Mouse (Mus musculus) hindbrain, embryonic 14.5 days (tissue): Measurements from ENCODE around the gene Erbin. TPM values are rescaled to one million over a fixed set of nuclear protein-coding genes. Genes with fewer than 3 reads are reported as not detected.

Experiments
- ATAC-seq: fragments of 200-750 bp; cut with Nextera tagmentation; 2 replicates; pipeline ENCODE4 v1.8.0; 2017; ENCODE audit warnings: moderate number of reproducible peaks, mild to moderate bottlenecking, moderate TSS enrichment, moderate library complexity; ENCODE audit not compliant: low FRiP score
- DNase-seq: peaks from one replicate; pipeline ENCODE4 v3.0.0-alpha.2; 2015; ENCODE audit warnings: low spot score
- H3K27ac ChIP-seq: fragments of 300-500 bp; sonication (generic); 2 replicates; pipeline ENCODE4 v1.5.1; 2014; ENCODE audit warnings: mild to moderate bottlenecking, moderate library complexity
- H3K27me3 ChIP-seq: fragments of 300-500 bp; sonication (generic); 2 replicates; pipeline ENCODE4 v1.6.1; 2014; ENCODE audit warnings: mild to moderate bottlenecking, low read length, mixed read lengths; ENCODE audit not compliant: control insufficient read depth, insufficient read depth
- H3K36me3 ChIP-seq: fragments of 300-500 bp; sonication (generic); replicated peaks from 2 replicates; pipeline ENCODE4 v1.6.1; 2014; ENCODE audit not compliant: control insufficient read depth, insufficient read depth
- H3K4me1 ChIP-seq: fragments of 300-500 bp; sonication (generic); replicated peaks from 2 replicates; pipeline ENCODE4 v1.6.1; 2014; ENCODE audit warnings: antibody characterized with exemption, low read length, mixed read lengths; ENCODE audit not compliant: control insufficient read depth, insufficient read depth
- H3K4me2 ChIP-seq: fragments of 300-500 bp; sonication (generic); replicated peaks from 2 replicates; pipeline ENCODE4 v1.6.1; 2014; ENCODE audit warnings: mild to moderate bottlenecking, moderate library complexity
- H3K4me3 ChIP-seq: fragments of 300-500 bp; sonication (generic); replicated peaks from 2 replicates; pipeline ENCODE4 v1.5.1; 2014; ENCODE audit warnings: mild to moderate bottlenecking, low read length
- H3K9ac ChIP-seq: fragments of 300-500 bp; sonication (generic); 2 replicates; pipeline ENCODE4 v1.6.1; 2014
- H3K9me3 ChIP-seq: fragments of 300-500 bp; sonication (generic); 2 replicates; pipeline ENCODE4 v1.6.1; 2016; ENCODE audit warnings: low read length; ENCODE audit not compliant: control insufficient read depth
- polyA plus RNA-seq: library from polyadenylated mRNA; unstranded; fragments of >200 nt; fragmentation: Nextera tagmentation; extraction: Ambion mirVana; gene quantifications from 2 replicates; pipeline ENCODE4 v1.2.1, GENCODE M21; 2014

The Erbin gene
- polyA plus RNA-seq, 1 experiment from 2014 or later = 16.5 TPM

- H3K27me3 ChIP-seq = no peaks in the 10 kb centered on the region
Observed at GRCm38 (mm10) chr13:103770821-103771220, 149.5 kb downstream of the Erbin start.

More at GRCm38 (mm10) chr13:103770821-103771220, 149.5 kb downstream of the Erbin start:
- ATAC-seq = no peak
- H3K4me1 ChIP-seq = peaks cover 35% of the 10 kb centered on the region
- no peak overlapping the region for H3K27ac ChIP-seq
- H3K4me2 ChIP-seq = no peak overlapping the region
- H3K9me3 ChIP-seq = no peaks in the 10 kb centered on the region
- no peak for DNase-seq
- peaks cover 21% of the 10 kb centered on the region for H3K36me3 ChIP-seq
- no peak overlapping the region for H3K4me3 ChIP-seq
- no peak overlapping the region for H3K9ac ChIP-seq

Other genes starting within 250 kb of the Erbin start
- 74.3 and 77.9 TPM in 2 replicates for gene Srek1, start 145.9 kb downstream of the Erbin start, polyA plus RNA-seq
- 69.5 and 83.3 TPM in 2 replicates for gene Nln, start 189.1 kb upstream of the Erbin start, polyA plus RNA-seq
- 33.5 and 38.0 TPM in 2 replicates for gene Sgtb, start 189.2 kb upstream of the Erbin start, polyA plus RNA-seq